Mouse (Mus musculus) limb, embryonic 10.5 days (tissue): Measurements from ENCODE around the gene Dcdc2a. TPM values are rescaled to one million over a fixed set of nuclear protein-coding genes. Genes with fewer than 3 reads are reported as not detected.

ENCODE experiments used
- DNase-seq: peaks from one replicate; pipeline ENCODE4 v3.0.0-alpha.2; 2017; ENCODE audit warnings: low spot score
- H3K27ac ChIP-seq: fragments of 300-500 bp; sonication (generic); 2 replicates; pipeline ENCODE4 v1.5.1; 2016; ENCODE audit warnings: mild to moderate bottlenecking
- H3K27me3 ChIP-seq: fragments of 300-500 bp; sonication (generic); 2 replicates; pipeline ENCODE4 v1.6.1; 2016; ENCODE audit warnings: low read depth, mild to moderate bottlenecking; ENCODE audit not compliant: poor library complexity, severe bottlenecking
- H3K36me3 ChIP-seq: fragments of 300-500 bp; sonication (generic); 2 replicates; pipeline ENCODE4 v1.6.1; 2016; ENCODE audit warnings: mild to moderate bottlenecking, moderate library complexity
- H3K4me1 ChIP-seq: fragments of 300-500 bp; sonication (generic); 2 replicates; pipeline ENCODE4 v1.6.1; 2016
- H3K4me3 ChIP-seq: fragments of 300-500 bp; sonication (generic); 2 replicates; pipeline ENCODE4 v1.5.1; 2016; ENCODE audit warnings: mild to moderate bottlenecking, moderate library complexity
- H3K9me3 ChIP-seq: fragments of 300-500 bp; sonication (generic); replicated peaks from 2 replicates; pipeline ENCODE4 v1.6.1; 2016; ENCODE audit warnings: mild to moderate bottlenecking
- WGBS: fragments of 180-500 bp; shearing (Covaris S2); methylation state at CpG from one replicate; pipeline ENCODE4 v1.1.7; 2016; 5-methylcytosine and 5-hydroxymethylcytosine counted together
- polyA plus RNA-seq: library from polyadenylated mRNA; unstranded; fragments of >200 nt; fragmentation: Nextera tagmentation; extraction: Ambion mirVana; gene quantifications from 2 replicates; pipeline ENCODE4 v1.2.1, GENCODE M21; 2016

Gene Dcdc2a
- polyA plus RNA-seq, 1 experiment from 2014 or later, result 1.3 TPM

DNA sequence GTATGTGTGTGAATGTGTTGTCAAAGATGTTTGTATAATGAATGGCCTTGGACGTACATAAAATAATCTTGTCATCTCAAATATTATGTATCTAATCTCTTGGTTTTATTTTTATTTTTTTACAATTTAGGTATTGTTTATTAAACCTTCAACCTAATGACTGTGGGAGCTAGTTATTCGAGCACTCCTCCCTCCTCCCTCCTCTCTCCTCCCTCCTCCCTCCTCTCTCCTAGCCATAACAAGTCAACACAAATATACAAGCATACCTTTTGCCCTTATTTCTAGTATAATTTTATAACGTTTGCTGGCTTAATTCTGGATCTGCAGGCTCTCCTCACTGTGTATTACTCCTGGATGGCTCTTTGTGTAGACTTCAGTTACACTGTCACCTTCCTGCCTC is 134.4 kb downstream of the Dcdc2a start:
- Histone ChIP-seq H3K27me3 (no peaks in the 10 kb centered on the region), H3K27ac (no peak overlapping the region), H3K4me1 (peaks cover 39% of the 10 kb centered on the region), H3K36me3 (no peaks in the 10 kb centered on the region), H3K4me3 (no peak overlapping the region), H3K9me3 (no peaks in the 10 kb centered on the region)
- DNase-seq, result no peak
- 84% methylated on average over 3 of the region's 3 CpGs for WGBS

DNA sequence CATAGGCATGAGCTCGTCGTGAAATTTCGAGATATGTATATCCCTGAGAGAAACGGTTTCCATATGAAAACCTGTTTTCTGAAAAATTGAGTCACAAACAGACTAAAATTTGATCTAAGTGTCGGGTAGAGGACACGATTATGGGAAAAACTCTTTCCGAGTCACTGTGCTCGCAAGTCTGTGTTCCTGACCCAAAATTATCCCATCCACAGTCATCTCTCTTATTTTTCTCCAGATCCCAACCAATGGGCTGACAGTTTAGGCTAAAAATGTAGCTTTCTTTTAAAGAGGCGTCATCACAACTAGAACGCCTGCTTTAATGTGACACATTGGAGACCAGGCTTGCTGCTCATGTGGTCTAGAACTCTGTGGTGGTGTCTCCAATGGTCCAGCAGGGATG is 139.9 kb downstream of the Dcdc2a start:
- Histone ChIP-seq H3K9me3 (no peaks in the 10 kb centered on the region), H3K27me3 (no peaks in the 10 kb centered on the region), H3K36me3 (no peaks in the 10 kb centered on the region), H3K4me3 (no peak overlapping the region), H3K4me1 (peaks cover 12% of the 10 kb centered on the region; the same call in 1 of the 2 replicates), H3K27ac (no peak overlapping the region)
- WGBS, result 92% methylated on average over 10 of the region's 10 CpGs
- DNase-seq, result no peak

DNA sequence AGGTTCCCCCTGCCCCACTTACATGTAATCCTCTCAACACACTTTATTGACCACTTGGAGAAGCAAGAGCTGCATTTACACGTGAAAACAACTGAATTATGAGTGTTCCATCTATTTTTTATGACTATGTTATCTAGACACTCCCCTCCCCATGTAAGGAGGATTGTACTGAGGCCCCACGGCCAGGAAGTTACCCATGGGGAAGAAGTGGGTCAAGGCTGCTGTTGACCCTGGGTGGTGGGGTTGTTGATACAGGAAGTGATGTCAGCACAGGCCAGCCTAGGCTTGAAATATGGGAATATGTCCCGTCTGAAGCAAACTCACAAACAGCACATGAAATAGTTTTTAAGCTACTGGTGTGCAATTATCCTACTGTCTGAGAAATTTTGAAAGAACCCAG is 144.1 kb downstream of the Dcdc2a start:
- H3K4me1 ChIP-seq, result no peaks in the 10 kb centered on the region
- no peaks in the 10 kb centered on the region for H3K27me3 ChIP-seq
- DNase-seq, result no peak
- 66% methylated on average over 3 of the region's 3 CpGs for WGBS
- no peaks in the 10 kb centered on the region for H3K36me3 ChIP-seq
- no peak overlapping the region for H3K27ac ChIP-seq
- H3K9me3 ChIP-seq, result no peaks in the 10 kb centered on the region
- no peak overlapping the region for H3K4me3 ChIP-seq

DNA sequence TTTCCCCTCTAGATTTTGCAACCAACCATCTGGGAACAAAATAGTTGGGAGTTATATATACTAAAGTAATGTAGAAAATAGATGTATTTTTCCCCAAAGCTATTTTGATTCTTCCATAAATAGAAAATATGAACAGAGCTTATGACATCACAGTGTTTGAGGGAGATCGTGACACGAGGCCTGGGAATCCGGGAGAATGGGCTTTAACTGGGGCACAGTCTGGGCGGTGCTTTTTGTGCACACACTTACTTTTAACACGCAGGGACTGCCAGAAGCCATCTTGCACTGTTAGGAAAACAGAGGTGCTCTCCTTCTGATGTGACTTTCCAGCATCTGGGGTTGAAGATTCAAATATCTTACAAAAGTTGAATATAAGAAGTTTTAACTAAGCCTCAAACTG is 151.1 kb downstream of the Dcdc2a start:
- Histone ChIP-seq H3K4me3 (no peak overlapping the region), H3K36me3 (no peaks in the 10 kb centered on the region), H3K9me3 (no peaks in the 10 kb centered on the region), H3K4me1 (0 out of 2 replicates have a peak, but pooled peaks cover 4% of the 10 kb centered on the region), H3K27me3 (no peaks in the 10 kb centered on the region), H3K27ac (no peak overlapping the region)
- DNase-seq, result no peak
- 91% methylated on average over 5 of the region's 5 CpGs for WGBS

DNA sequence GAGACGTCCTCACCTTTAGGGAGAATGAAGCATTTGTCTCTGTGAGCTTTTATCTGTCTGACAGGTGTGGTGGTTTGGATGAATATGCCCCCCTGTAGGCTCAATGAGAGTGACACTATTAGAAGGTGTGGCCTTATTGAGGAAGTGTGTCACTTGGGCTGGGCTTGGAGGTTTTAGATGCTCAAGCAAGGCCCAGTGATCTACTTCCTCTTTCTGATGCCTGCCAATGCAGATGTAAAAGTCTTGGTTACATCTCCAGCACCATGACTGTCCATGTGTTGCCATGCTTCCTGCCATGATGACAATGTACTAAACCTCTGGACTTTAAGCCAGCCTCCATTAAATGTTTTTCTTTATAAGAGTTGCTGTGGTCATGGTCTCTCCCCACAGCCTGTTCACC is 162.6 kb downstream of the Dcdc2a start:
- Histone ChIP-seq H3K27me3 (no peaks in the 10 kb centered on the region), H3K9me3 (no peaks in the 10 kb centered on the region), H3K27ac (no peak overlapping the region), H3K4me1 (peaks cover 12% of the 10 kb centered on the region; the same call in 1 of the 2 replicates), H3K4me3 (no peak overlapping the region), H3K36me3 (no peaks in the 10 kb centered on the region)
- 94% methylated on average over 1 of the region's 1 CpGs for WGBS
- no peak for DNase-seq

DNA sequence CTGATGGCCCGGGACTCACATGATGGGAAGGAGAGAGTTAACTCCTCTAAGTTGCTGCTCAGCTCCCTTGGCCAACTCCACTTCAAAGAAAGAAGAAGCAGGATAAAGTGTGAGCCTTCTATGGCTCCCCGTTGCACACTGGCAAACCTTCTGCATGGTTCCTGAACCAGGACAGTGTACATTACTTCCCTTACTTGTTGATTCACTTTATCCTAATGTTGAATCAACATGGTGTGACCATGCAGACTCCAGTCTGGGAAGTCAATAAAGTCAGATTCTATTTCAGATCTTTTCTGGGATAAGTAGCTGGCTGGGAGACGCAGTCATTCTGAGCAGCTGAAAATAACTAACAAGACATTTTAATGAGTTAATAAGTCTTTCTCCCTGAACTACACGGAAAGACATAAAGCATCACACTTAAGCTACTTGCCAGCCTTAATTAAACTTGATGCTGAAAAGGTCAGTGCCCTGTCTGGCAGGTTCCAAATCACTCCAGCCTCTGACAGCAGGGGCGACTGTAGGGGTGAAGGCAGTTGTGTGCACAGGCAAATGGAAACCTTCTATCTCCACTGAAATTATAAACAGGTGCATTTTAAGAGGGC is 164.5 kb downstream of the Dcdc2a start:
- no peak overlapping the region for H3K4me3 ChIP-seq
- DNase-seq, result no peak
- H3K4me1 ChIP-seq, result peaks cover 12% of the 10 kb centered on the region; the same call in 1 of the 2 replicates
- 30% methylated on average over 5 of the region's 5 CpGs for WGBS
- no peaks in the 10 kb centered on the region for H3K9me3 ChIP-seq
- H3K27me3 ChIP-seq, result no peaks in the 10 kb centered on the region
- H3K27ac ChIP-seq, result no peak overlapping the region
- H3K36me3 ChIP-seq, result no peaks in the 10 kb centered on the region

DNA sequence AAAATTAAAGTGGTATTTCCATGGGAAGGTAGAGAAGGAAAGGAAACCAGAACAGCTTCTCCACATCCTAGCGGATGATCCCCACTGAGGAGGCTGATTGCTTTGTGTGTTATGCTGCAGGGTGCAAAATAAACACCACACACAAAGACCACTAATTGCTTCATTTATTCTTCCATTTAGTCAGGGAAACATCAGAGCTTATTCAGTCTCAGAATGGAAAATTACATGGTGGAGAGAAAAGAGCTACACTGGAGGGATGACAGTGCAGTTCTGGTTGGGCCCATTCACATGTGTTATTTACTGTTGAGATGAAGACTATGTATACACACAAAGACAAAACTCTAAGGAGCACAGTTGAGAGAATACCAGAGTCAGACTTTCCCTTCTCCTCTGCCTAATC is 196.1 kb downstream of the Dcdc2a start:
- DNase-seq, result no peak
- Histone ChIP-seq H3K4me3 (no peak overlapping the region), H3K27me3 (no peaks in the 10 kb centered on the region), H3K4me1 (no peaks in the 10 kb centered on the region), H3K36me3 (no peaks in the 10 kb centered on the region), H3K27ac (no peak overlapping the region), H3K9me3 (no peaks in the 10 kb centered on the region)
- WGBS, result 86% methylated on average over 1 of the region's 1 CpGs

DNA sequence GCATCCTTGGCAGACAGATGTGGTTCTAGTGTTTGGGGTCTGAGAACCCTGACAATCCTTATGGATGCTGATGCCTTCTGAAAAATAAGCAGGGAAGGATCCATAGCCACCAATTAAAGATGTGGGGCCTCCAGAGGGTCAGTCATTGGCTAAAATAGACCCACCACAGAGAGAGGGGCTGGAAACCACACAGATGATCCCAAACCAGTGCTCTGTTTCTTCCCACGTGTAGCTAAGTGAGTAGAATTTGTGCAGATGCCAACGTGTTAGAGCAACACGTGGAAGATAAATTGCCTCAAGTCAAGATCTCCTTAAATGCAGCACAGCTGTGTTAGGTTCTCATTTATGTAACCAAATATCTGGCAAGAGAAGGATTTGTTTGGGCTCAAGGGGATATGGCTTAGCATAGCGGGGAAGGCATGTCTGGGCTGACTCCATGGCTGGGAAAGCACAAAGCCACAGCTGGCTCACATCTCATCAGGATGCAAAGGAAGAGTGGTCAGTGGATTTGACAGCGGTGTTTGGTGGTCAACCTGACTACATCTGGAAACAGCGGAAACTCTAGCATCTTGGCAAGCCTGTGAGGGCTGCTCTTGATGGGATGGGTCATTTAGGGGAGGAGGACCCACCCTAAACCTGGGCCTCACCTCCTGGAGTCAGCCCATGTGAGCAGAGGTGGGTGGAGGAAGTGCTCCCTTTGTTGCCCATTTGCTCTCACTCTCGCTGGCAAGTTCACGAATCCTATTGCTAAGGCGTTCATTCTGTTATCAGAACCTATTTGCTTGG is 198.9 kb downstream of the Dcdc2a start:
- no peaks in the 10 kb centered on the region for H3K4me1 ChIP-seq

DNA sequence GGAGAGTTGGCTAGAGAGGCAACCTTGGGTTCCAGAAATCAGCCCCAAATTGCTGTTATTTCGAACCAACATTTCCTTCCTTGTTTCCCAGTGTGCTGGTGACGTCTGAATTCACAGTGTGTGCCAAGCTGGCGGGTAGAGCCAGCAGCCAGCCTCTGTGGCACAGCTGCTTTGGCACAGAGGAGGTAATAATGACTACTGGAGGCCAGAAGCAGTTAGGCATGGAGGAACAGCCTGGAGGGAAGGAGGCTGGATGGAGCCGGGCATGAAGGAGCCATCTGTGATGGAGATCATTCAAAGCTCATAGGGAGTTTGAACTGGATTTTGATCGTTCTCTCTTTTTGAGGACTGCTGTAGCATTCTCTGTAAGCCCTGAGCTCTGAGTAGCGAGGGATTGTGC is 201.8 kb downstream of the Dcdc2a start:
- Histone ChIP-seq H3K4me3 (no peak overlapping the region), H3K4me1 (peaks cover 10% of the 10 kb centered on the region), H3K27ac (no peak overlapping the region), H3K9me3 (no peaks in the 10 kb centered on the region), H3K27me3 (no peaks in the 10 kb centered on the region), H3K36me3 (no peaks in the 10 kb centered on the region)
- DNase-seq, result no peak
- 92% methylated on average over 6 of the region's 6 CpGs for WGBS

More for the DNA sequence above, 198.9 kb downstream of the Dcdc2a start:
- no peaks in the 10 kb centered on the region for H3K27me3 ChIP-seq
- no peaks in the 10 kb centered on the region for H3K36me3 ChIP-seq
- no peak overlapping the region for H3K27ac ChIP-seq
- no peaks in the 10 kb centered on the region for H3K9me3 ChIP-seq
- no peak overlapping the region for H3K4me3 ChIP-seq
- WGBS, result 82% methylated on average over 9 of the region's 9 CpGs
- DNase-seq, result no peak

Other genes with a start within 250 kb of the Dcdc2a start
- gene Acot13, start 224.5 kb upstream of the Dcdc2a start, polyA plus RNA-seq, result 61.4 and 64.2 TPM in 2 replicates
- gene Tdp2, start 224.3 kb upstream of the Dcdc2a start, polyA plus RNA-seq, result 74.4 and 74.5 TPM in 2 replicates
- gene D130043K22Rik, start 210.9 kb upstream of the Dcdc2a start, polyA plus RNA-seq, result 0.09 TPM in 1 of 2 replicates, not detected in the other
- 4.7 and 5.6 TPM in 2 replicates for gene Aldh5a1, start 118.3 kb upstream of the Dcdc2a start, polyA plus RNA-seq
- 0.13 and 0.91 TPM in 2 replicates for gene Gpld1, start 112.9 kb upstream of the Dcdc2a start, polyA plus RNA-seq
- gene Mrs2, start 35.6 kb upstream of the Dcdc2a start, polyA plus RNA-seq, result 17.5 and 18.5 TPM in 2 replicates
- 0.34 and 0.55 TPM in 2 replicates for gene Nrsn1, start 214.5 kb downstream of the Dcdc2a start, polyA plus RNA-seq